Mouse (Mus musculus) gastrocnemius, adult 2 months (tissue): ENCODE measurements around the gene Ugt1a6a. TPM values are rescaled to one million over a fixed set of nuclear protein-coding genes. Genes with fewer than 3 reads are reported as not detected.
"Not testable (repeated sequence)": the region's sequence is repeated elsewhere in the genome, so short reads cannot be mapped to it uniquely, and the experiment has no call there.

ENCODE experiments used
- DNase-seq: peaks from one replicate; pipeline ENCODE4 v3.0.0; 2022
- H3K27ac ChIP-seq: fragments of 200-600 bp; 2 replicates; pipeline ENCODE4 v1.8.1; 2022; ENCODE audit warnings: mild to moderate bottlenecking
- H3K4me3 ChIP-seq: fragments of 200-600 bp; 2 replicates; pipeline ENCODE4 v1.8.1; 2022; ENCODE audit warnings: mild to moderate bottlenecking, moderate library complexity
- CTCF ChIP-seq: fragments of 200-600 bp; IDR thresholded peaks from 2 replicates; pipeline ENCODE4 v1.8.1; 2022; ENCODE audit warnings: antibody characterized with exemption, mild to moderate bottlenecking, moderate library complexity
- intact Hi-C: fragments of 180-260 bp; cut with DNase I; formaldehyde crosslinking; loops from one replicate; pipeline ENCODE4 v1.15.1; 2025
- total RNA-seq, 2 experiments: library from RNA; stranded (reverse); gene quantifications; 2 replicates each; pipeline ENCODE4 v1.2.3; 2021

Gene Ugt1a6a
- total RNA-seq, 2 experiments from 2014 or later, result 0.10 to 0.45 TPM

- H3K4me3 ChIP-seq, H3K27ac ChIP-seq, DNase-seq, intact Hi-C loops: not testable (repeated sequence)
- TF ChIP-seq CTCF, result peak; percentile 29; the same call in 1 of the 2 replicates
These were observed 14.1 kb upstream of the Ugt1a6a start for GRCm38 (mm10) chr1:88120550-88120949.

- TF ChIP-seq CTCF, result peak; percentile 11; the same call in 1 of the 2 replicates
- intact Hi-C loops, DNase-seq, H3K4me3 ChIP-seq, H3K27ac ChIP-seq: not testable (repeated sequence)
These were observed 13.1 kb upstream of the Ugt1a6a start for GRCm38 (mm10) chr1:88121521-88121920.

GRCm38 (mm10) chr1:88125827-88126360 lies 8.7 kb upstream of the Ugt1a6a start:
- intact Hi-C loops, DNase-seq, H3K4me3 ChIP-seq, H3K27ac ChIP-seq: not testable (repeated sequence)
- 0 out of 2 replicates have a peak, but pooled peaks have one; percentile 4 for TF ChIP-seq CTCF

- DNase-seq, H3K4me3 ChIP-seq, intact Hi-C loops, H3K27ac ChIP-seq: not testable (repeated sequence)
These were observed 5.5 kb upstream of the Ugt1a6a start for GRCm38 (mm10) chr1:88129091-88129490.

- intact Hi-C loops, H3K4me3 ChIP-seq, DNase-seq, H3K27ac ChIP-seq: not testable (repeated sequence)
These were observed 4.4 kb upstream of the Ugt1a6a start for GRCm38 (mm10) chr1:88130223-88130622.

GRCm38 (mm10) chr1:88133908-88134456 lies 627 bp upstream of the Ugt1a6a start:
- DNase-seq, result no peak
- intact Hi-C loops, result no loop called here
- no peak for TF ChIP-seq CTCF
- Histone ChIP-seq H3K4me3 (no peak overlapping the region), H3K27ac (peak overlapping the region; percentile 40; the same call in 1 of the 2 replicates)

- intact Hi-C loops, H3K27ac ChIP-seq, H3K4me3 ChIP-seq, DNase-seq: not testable (repeated sequence)
These were observed 758 bp downstream of the Ugt1a6a start for GRCm38 (mm10) chr1:88135229-88135904.

- no peak for TF ChIP-seq CTCF
These were observed 2.0 kb downstream of the Ugt1a6a start for GRCm38 (mm10) chr1:88136646-88137045.

GRCm38 (mm10) chr1:88137264-88137663 lies 2.7 kb downstream of the Ugt1a6a start:
- Histone ChIP-seq H3K27ac (no peak overlapping the region), H3K4me3 (no peak overlapping the region)
- DNase-seq, result no peak
- intact Hi-C loops, result no loop called here
- no peak for TF ChIP-seq CTCF

More at GRCm38 (mm10) chr1:88136646-88137045, 2.0 kb downstream of the Ugt1a6a start:
- intact Hi-C loops, result no loop called here
- H3K4me3 ChIP-seq, result no peak overlapping the region
- H3K27ac ChIP-seq, result no peak overlapping the region
- DNase-seq, result no peak

- no peak overlapping the region for H3K27ac ChIP-seq
- TF ChIP-seq CTCF, result no peak
- no peak overlapping the region for H3K4me3 ChIP-seq
- no peak for DNase-seq
- intact Hi-C loops, result no loop called here
These were observed 3.5 kb downstream of the Ugt1a6a start for GRCm38 (mm10) chr1:88138145-88138544.

- H3K27ac ChIP-seq, H3K4me3 ChIP-seq, intact Hi-C loops, DNase-seq: not testable (repeated sequence)
These were observed 5.9 kb downstream of the Ugt1a6a start for GRCm38 (mm10) chr1:88140492-88140891.

- H3K4me3 ChIP-seq, intact Hi-C loops, H3K27ac ChIP-seq: not testable (repeated sequence)
- peak; percentile 31 for DNase-seq
- TF ChIP-seq CTCF, result peak; percentile 37
These were observed 9.5 kb downstream of the Ugt1a6a start for GRCm38 (mm10) chr1:88143966-88144675.

- H3K4me3 ChIP-seq, DNase-seq, H3K27ac ChIP-seq, intact Hi-C loops: not testable (repeated sequence)
These were observed 10.7 kb downstream of the Ugt1a6a start for GRCm38 (mm10) chr1:88145278-88145677.

- H3K27ac ChIP-seq, intact Hi-C loops, DNase-seq, H3K4me3 ChIP-seq: not testable (repeated sequence)
These were observed 15.5 kb downstream of the Ugt1a6a start for GRCm38 (mm10) chr1:88150133-88150532.
